Mouse (Mus musculus) heart, postnatal 4 days (tissue): ENCODE measurements around the gene Trpc1. TPM values are rescaled to one million over a fixed set of nuclear protein-coding genes. Genes with fewer than 3 reads are reported as not detected.

Experiments
- DNase-seq: peaks from one replicate; pipeline ENCODE4 v3.0.0; 2021
- total RNA-seq, 2 experiments: library from RNA; stranded (reverse); gene quantifications; 2 replicates each; pipeline ENCODE4 v1.2.3; 2021

Gene Trpc1
- total RNA-seq, 2 experiments from 2014 or later, result 8.2 to 9.5 TPM

DNA sequence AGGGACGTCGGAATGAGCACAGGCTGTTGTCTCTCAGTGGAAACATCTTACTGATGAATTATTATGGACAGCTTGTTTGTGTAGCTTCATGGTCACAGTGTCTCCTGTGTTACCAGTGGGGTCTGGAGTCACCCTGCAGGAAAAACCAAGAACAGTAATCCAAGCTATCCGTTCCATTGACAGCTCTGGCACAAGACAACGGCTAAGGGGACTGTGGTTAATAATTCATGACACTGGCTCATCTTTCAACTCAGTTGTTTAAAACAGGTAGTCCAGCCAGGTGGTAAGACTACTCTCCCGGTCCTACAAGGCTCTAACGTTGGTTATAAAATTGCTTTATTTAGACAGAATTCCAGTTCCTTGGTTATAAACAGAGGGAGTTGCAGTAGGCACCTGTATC, 53.6 kb downstream of the Trpc1 start:
- DNase-seq, result no peak

DNA sequence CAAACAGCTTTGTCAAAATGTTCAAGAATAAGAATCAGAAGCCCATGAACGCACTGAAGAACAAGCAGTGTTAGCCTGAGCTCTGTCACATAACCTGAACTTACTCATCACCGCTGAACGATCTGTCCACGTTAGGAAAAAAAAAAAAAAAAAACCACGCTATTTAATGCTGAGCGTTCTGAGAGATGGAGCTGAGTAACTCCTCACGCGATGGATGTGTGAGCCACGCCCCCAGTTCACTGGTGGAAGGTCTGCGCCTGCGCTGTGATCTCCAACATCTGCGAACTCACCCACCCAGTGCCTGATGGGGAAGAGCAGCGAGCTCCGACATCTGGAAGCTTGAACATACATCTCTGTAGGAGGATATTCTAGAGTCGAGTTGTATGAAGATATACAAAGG, 55.2 kb downstream of the Trpc1 start:
- DNase-seq, result no peak

DNA sequence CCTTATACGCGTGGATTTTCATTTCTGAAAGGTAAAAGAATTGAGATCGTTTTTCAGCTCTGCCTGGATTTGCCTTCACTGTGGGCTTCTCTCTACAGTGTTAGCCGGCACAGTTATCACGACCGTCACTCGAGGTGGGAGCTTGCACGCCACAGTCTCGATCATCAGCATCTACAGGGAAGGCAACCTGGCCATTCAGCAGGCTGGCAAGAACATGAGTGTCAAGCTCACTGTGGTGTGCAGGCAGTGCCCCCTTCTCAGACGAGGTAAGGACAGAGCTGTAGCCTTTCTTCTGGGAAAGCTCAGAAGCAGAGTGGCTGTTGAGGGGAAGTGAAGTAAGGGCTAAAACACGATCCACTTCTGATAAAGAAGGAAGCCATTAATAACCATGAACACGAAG, 55.6 kb downstream of the Trpc1 start:
- no peak for DNase-seq

DNA sequence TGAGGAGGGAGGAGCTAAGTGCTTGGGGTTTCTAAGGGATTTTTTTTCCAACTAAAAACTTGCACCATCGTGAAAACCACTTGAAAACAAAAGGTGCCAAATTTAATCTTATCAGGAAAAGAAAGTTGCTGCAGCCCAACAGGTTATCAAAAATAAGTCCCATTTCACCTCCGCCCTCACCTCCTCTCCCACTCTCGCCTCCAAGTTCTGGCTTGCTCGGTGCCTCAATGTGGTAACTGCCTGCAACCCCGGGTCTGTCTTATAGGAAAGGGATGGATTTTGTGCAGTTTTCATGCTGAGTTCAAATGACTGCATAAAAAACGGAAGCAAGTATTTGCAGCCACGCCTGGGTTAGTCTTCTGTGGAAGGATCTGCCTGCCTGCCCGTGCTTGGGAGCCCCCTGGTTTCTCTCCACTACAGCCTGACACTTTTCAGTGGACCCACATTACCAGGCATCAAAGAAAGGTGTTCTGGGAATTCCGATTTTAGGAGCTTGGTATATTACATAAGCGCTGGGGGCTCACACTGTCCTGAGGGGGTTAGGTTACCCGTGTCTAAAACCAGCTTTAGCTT, 56.6 kb downstream of the Trpc1 start:
- no peak for DNase-seq

DNA sequence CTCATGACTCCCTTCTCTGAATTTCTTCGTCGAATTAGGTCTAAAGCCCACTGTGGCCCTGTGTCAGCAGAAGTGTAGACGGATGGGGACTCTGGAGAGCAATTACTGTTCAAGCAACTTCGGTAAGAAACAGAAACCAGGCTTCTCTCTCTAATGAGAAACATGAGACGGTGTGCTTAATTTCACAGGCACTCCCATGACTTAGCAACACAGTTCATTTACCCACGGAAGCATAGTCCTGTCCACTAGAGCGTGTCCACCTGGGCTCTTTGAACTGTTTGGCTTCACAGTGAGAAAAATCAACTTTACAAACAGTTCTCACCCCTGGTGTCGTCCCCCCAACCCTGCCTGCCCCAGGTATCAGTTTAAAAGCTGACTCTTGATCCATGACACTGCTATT, 57.4 kb downstream of the Trpc1 start:
- DNase-seq, result no peak

DNA sequence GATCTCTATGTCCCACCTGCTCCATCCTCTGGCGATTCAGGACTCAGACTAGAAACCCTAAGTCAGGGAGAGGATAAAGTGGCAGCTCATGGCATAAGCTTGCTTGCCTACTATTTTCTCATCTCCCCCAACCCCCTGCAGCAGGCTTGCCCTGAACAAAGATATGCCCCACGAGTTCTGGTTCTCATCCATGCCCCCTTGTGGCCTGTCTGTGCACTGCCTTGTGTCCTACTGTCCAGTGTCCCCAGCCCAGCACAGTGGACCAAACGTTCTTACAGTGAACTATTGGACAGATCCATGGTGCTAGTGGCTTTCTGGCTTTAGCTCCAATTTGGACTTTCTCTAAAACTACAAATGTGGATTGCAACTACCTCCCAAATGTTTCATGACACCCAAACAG, 62.1 kb downstream of the Trpc1 start:
- peak; percentile 62 for DNase-seq

DNA sequence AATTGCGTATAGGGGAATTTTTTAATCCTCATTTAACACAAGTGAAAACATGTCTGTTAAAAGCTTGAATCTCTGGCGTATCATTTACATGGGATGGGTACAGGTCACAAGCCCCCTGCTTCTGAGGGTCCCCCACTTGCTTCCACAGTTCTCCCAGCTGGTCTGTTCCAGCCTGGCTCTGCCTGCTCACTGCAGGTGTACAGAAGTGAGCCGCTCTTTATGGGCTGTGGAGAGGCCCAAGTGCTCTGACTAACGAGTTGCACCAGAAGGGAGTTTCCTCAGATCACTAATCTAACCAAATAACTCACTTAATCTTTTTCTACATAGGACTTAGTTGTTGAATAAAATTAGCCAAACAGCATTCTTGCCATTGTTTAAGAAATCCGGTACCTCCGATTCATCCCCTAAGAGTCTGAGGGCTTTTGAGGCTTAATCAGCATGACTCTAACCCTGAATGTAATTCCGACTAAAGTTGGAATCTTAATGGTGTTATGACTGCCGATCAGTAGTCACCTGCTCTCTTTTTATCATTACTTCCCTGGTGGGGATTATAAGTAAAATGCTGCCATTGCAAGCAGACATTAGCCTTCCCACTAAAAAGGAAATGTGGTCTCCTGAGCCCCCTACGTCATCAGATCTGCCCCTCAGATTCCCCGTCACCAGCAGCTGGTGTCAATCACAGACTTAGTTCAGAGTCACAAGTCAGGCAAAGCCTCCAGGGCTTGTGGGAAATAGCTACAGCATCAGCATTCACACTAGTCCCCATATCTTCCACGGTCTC, 64.3 kb downstream of the Trpc1 start:
- DNase-seq, result no peak

DNA sequence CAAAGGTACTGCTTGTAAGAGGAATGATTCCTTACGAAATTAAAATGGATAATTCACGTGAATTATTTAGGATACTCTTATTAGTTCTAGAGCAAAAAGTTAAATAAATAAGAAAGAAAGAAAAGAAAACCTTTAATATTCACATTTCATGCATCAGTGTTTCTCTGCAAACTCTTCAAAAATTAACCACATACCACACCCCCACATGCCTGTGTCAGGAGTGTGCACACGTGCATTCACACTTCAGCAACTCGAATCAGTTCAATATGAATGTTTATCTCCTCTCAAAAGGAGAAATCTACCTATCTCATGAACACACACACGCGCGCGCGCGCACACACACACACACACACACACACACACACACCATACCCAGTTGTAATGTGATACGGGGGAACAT, 69.5 kb downstream of the Trpc1 start:
- no peak for DNase-seq

DNA sequence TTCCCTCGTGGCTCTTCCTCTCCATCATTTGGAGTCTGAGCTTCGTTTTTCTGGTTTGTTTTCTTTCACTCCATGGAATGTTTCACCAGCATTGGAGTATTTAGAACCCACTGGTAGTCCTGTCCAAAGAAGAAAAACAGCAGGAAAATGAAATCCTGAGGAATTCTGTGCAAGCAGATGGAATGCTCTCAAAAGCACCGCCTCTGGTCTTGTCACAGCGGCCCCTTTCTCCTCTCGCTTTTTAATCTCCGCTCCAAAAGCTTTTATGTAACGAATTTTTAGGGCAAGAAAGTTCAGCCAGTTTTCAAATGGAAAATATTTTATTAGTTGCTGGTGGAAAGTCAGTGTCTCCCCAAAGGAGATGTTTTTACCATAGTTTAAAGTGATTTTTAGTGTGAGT, 70.2 kb downstream of the Trpc1 start:
- no peak for DNase-seq

DNA sequence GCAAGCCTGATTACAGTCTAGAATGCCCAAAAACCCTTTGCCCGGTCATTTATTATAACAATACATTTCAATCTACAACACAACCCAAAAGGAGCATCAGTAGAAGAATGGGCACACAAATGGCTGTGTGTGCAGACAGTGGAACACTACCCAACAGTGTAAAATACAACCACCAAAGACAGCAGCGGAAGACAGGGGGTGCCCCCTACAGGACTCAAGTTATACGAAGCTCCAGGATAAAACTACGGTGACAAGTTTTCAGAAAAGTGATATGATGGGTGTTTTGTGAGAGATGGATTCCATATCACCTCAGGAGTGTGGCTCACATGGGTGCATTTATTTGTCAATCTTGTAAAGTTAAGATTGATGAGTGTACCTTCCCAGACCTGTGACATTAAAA, 74.2 kb downstream of the Trpc1 start:
- DNase-seq, result no peak

DNA sequence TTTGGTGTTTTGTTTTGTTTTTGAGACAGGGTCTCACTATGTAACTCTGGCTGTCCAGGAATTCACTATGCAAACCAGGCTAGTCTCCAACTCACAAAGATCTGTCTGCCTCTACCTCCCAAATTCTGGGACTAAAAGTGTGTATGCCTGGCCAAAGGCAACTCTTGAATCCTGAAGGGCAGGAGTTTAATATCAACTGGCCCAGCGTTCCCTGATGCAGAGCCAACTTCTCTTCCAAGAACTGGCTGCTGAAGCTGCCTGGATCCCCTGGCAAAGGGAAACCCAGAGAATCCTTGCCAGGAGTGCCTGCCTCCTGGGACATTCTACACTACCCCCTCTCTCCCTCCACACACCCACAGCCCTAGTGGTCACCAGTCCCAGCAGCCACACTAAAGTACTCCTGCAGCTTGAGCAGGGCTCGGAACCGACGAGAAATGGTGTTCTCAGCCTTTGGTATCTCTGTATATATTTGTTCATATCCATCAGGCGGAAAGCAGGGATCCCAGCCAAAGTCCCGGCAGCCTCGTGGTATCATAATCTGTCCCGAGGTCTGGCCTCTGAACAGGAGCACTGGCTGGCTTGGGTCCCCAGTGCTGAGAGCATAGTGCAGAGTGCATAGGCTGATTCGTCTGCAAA, 75.0 kb downstream of the Trpc1 start:
- DNase-seq, result peak; percentile 84

DNA sequence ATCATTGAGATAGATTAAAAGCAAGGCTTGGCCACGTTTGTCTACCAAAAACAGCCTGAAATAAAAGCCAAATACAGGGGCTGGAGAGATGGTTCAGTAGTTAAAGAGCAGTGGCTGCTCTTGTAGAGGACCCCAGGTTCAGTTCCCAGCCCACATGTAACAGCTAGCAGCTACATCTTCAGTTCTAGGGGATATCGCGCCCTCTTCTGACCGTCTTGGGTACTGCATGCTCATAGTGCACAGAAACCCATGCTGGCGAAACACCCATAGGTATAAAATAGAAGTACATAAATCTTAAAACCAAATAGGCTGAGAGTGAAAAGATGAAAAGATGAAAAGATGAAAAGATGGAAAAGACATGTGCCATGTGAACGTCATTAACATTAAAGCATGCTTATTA, 77.4 kb downstream of the Trpc1 start:
- DNase-seq, result no peak

DNA sequence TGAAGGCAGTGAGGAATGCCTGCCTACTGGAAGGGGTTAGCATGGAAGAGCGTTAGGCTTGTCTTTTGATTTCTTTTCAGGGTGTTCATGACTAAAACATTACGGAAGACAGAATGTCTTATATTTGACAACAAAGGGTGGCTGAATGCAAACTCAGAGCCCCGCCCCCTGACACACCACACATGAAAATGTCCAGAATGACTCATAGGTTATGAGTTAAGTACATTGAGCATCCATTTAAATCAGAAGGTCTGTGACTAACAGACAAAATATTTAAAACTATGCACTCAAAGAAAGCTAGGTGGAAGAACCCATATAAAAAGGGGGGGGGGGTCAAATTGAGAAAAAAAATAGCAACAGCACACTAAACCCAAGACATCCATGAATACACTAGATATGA, 77.8 kb downstream of the Trpc1 start:
- no peak for DNase-seq

DNA sequence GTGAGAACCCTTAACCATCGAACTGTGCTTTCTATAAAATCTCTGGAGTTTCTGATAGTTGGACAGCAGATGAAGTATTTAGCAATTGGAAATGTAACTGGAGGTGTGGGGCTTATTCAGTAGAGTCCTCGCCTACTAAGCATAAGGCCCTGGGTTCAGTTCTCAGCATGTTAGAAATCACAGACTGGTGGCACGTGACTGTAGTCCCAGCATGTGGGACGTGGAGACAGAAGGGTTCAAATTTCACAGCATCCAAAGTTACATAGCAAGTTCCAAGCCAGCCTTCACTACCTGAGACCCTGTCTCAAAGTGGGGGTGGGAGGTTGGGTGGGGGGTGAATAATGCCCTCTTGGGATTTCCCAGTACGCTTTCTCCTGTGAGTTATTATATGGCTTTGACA, 81.9 kb downstream of the Trpc1 start:
- no peak for DNase-seq

DNA sequence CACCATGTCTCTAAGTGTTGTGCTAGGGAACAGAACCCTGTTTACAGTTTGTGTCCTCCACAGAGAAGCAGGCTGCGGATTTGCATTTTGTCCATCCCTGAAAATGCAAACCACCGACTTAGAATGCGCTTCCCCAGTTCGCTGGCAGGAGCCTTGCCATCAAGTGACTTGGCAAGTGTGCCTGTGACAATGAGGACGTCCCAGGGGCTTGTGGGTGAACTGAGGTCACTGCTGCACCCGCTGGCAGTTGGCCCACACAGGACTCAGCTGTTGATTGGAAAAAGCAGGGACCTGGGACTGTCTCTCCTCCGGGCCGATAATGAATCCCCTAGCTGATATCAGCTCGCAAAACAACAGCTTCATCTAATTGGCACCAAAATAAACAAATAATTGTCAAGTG, 82.3 kb downstream of the Trpc1 start:
- DNase-seq, result peak; percentile 89

DNA sequence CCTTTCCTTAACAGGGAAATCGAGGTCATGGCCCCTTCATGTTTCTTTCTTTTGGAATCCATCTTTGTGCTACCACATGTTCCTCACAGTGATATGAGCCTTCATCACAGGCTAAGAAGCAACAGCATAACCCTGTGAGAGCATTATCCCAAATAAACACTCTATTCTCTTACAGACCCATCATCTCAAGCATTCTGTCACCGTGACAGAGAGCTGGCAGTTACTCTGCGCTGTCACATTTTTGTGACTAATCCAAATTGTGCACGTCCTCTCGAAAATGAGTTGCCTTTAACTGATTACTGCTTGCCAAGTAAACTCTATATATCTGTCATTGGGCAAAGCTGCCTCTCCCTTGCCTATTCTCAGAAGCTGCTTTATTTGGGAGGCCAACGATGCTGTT, 84.3 kb downstream of the Trpc1 start:
- peak; percentile 45 for DNase-seq

DNA sequence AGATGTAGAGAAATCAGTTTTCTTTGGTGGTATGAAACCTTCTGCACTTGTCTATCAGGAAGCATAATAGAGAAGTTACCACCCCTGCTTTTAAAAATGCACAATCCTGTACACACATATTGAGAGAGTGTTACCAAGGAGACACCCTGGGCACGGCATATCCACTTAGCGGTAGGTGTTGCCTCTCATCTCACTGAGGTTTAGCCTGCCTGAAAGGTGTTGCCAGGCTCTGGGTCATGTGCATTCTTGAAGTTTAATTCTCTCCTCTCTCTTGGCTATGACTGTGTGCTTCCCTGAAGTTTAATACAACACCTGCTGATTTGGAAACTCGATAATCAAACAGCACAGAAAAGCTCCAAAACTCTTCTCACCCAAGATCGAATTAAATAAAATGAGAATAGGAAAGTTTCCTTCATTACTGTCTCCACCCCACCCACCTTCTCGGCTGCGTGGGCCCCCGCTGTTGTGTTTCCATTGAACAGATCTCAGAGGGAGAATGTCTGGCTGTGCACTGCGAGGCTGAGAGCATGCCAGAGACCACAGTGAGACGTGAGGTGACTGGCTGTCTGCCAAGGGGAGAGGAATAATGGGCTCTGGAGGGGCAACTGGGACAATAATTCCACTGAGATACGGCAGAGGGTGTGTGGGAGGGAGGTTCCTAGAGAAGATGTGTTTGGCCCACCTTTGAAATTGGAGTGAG, 85.7 kb downstream of the Trpc1 start:
- peak; percentile 52 for DNase-seq

DNA sequence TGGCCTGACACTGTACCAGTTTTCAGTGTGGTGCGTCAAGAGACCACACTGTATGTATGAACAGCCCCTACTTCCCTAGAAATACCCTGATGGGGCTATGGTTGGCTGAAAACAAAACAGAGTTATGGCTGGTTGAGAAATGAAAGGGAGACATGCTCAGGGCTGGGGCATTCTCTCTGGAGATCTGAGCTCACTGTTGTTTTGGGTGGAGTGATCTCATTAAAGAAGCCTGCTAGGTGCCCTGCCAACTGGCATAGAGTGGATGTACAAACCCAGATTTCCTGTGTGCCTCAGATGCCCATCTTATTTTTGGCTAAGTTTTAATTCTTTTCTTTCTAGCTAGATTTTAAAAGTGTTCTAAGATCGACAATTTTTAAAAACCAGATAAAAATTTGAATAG, 92.2 kb downstream of the Trpc1 start:
- DNase-seq, result peak; percentile 61

Other genes starting within 250 kb of the Trpc1 start
- gene U2surp, start 238.4 kb downstream of the Trpc1 start, total RNA-seq, result 10 to 100 TPM; 56.5 to 57.9 TPM
- gene Paqr9, start 190.7 kb downstream of the Trpc1 start, total RNA-seq, result 10 to 100 TPM; 35.1 to 37.6 TPM
- 10 to 100 TPM; 10.8 to 13.6 TPM for gene Pcolce2, start 112.8 kb downstream of the Trpc1 start, total RNA-seq
- gene Pls1, start 94.9 kb upstream of the Trpc1 start, total RNA-seq, result under 1 TPM; 0.18 to 0.26 TPM
- gene Atr, start 107.2 kb upstream of the Trpc1 start, total RNA-seq, result 10 to 100 TPM; 15.4 to 16.9 TPM
- gene Xrn1, start 204.4 kb upstream of the Trpc1 start, total RNA-seq, result 10 to 100 TPM; 26.1 to 28.3 TPM